Mouse (Mus musculus) brain, embryonic 14.5 days (tissue): Measurements from ENCODE around the gene Olfr582. TPM values are rescaled to one million over a fixed set of nuclear protein-coding genes. Genes with fewer than 3 reads are reported as not detected.

ENCODE experiments used
- DNase-seq: peaks from one replicate; pipeline ENCODE4 v3.0.0-alpha.2; 2011; ENCODE audit warnings: low read depth
- CTCF ChIP-seq: fragments of 200-500 bp; IDR thresholded peaks from 2 replicates; pipeline ENCODE4 v1.5.1; 2012; ENCODE audit warnings: inconsistent platforms, mild to moderate bottlenecking, moderate library complexity, borderline replicate concordance; ENCODE audit not compliant: insufficient read depth, insufficient read length; ENCODE audit errors: extremely low read depth
- POLR2A ChIP-seq: fragments of 200-500 bp; IDR thresholded peaks from 2 replicates; pipeline ENCODE4 v1.6.1; 2012; ENCODE audit warnings: mild to moderate bottlenecking, inconsistent platforms, borderline replicate concordance; ENCODE audit not compliant: poor library complexity, insufficient read depth, insufficient read length, severe bottlenecking; ENCODE audit errors: extremely low read depth
- polyA plus RNA-seq: library from polyadenylated mRNA; depleted of rRNA; stranded (reverse); fragments of >200 nt; gene quantifications from 2 replicates; pipeline ENCODE4 v1.2.3, GENCODE M21; 2012; rRNA removed

Olfr582 gene
- polyA plus RNA-seq: not detected in 2 replicates

DNA sequence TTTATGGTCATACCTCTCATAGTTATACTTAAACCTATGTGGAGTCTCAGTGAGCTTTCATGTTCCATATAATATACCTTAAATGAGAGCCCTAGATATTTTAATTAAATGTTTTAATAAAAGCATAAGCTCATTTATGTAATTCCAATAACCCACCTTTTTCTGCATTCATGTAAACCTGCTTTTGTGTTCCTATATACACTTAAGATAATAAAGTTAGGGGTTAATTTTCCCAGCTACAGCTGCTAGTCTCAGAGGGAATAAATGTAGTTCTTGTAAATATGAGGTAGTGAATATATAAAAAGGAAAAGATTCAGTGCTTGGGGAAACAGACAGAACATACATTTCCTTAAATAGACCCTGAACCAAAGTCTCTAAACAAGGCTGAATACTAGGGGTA lies at the start of gene Olfr582:
Gene Olfr582 (plus strand): TSS at position 301 of the 400 bp plus-strand sequence.
- TF ChIP-seq CTCF: no peak
- no peak for TF ChIP-seq POLR2A
- DNase-seq: no peak

DNA sequence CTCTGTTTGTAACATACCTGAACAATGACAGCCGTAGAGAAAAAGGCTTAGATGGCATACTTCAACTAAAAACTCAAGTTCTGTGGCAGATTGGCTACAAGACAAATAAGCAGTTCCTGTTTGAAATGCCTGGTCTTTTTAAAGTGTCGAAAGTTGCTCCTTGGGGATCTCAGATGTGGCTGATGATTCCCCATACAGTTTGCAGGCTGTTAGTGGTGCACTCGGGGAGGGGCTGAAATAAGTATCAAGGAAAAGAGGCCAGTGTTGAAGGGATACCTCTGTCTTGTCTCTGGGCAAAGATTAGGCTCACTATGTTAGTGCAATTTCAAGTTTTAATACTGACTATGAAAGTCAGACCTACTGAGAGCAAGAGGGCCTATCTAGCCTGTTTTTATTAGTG lies 48.6 kb upstream of the Olfr582 start, which contains the start of gene Olfr578:
Gene Olfr578 (minus strand): TSS at position 101 of the 400 bp plus-strand sequence.
- TF ChIP-seq CTCF (no peak), POLR2A (no peak)

DNA sequence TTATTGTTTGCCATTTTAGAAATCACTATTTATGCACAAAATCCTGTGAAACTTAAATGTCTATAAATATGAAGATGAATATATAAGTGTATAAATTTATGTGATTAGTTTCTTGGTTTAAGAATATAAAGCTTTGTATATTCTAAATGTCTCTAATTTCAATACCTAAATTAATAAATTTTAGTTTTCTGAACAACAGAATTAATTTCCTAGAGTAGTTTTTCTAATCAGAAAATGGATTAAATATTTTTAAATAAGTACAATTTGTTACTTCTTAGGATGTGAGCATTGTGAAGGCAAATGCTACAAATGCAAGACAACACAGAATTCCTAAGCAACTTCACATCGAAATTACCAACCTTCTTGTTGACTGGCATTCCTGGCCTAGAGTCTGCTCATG lies 13.2 kb downstream of the Olfr582 start, which contains the start of gene Olfr583:
Gene Olfr583 (plus strand): TSS at position 301 of the 400 bp plus-strand sequence.
- TF ChIP-seq CTCF (no peak), POLR2A (no peak)
- DNase-seq: no peak

More for the DNA sequence above, 48.6 kb upstream of the Olfr582 start, which contains the start of gene Olfr578:
- DNase-seq: no peak

DNA sequence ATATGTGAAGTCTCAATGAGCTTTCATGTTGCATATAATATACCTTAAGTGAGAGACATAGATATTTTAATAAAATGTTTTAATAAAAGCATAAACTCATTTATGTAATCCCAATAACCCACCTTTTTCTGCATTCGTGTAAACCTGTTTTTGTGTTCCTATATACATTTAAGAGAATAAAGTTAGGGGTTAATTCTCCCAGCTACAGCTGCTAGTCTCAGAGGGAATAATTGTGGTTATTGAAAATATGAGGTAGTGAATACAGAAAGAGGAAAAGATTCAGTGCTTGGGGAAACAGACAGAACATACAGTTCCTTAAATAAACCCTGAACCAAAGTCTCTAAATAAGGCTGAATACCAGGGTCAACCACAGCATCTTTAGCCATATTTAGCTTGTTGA lies 43.8 kb downstream of the Olfr582 start, which contains the start of gene Olfr584:
Gene Olfr584 (plus strand): TSS at position 301 of the 400 bp plus-strand sequence.
- DNase-seq: no peak

More for the DNA sequence above, 43.8 kb downstream of the Olfr582 start, which contains the start of gene Olfr584:
- TF ChIP-seq CTCF: no peak
- TF ChIP-seq POLR2A: no peak

Other genes with a start within 250 kb of the Olfr582 start
- gene Olfr564, start 234.5 kb upstream of the Olfr582 start, polyA plus RNA-seq: not detected in 2 replicates
- not detected in 2 replicates for gene Olfr566, start 179.3 kb upstream of the Olfr582 start, polyA plus RNA-seq
- gene Olfr568, start 160.9 kb upstream of the Olfr582 start, polyA plus RNA-seq: not detected in 2 replicates
- gene Olfr569, start 147.1 kb upstream of the Olfr582 start, polyA plus RNA-seq: not detected in 2 replicates
- gene Olfr570, start 143.4 kb upstream of the Olfr582 start, polyA plus RNA-seq: not detected in 2 replicates
- not detected in 2 replicates for gene Olfr571, start 120.5 kb upstream of the Olfr582 start, polyA plus RNA-seq
- gene Olfr572, start 113.6 kb upstream of the Olfr582 start, polyA plus RNA-seq: not detected in 2 replicates
- not detected in 2 replicates for gene Olfr573-ps1, start 95.4 kb upstream of the Olfr582 start, polyA plus RNA-seq
- gene Olfr574, start 89.6 kb upstream of the Olfr582 start, polyA plus RNA-seq: 0.08 TPM in 1 of 2 replicates, not detected in the other
- not detected in 2 replicates for gene Olfr575, start 79.2 kb upstream of the Olfr582 start, polyA plus RNA-seq
- not detected in 2 replicates for gene Olfr576, start 75.4 kb upstream of the Olfr582 start, polyA plus RNA-seq
- gene Olfr577, start 62.1 kb upstream of the Olfr582 start, polyA plus RNA-seq: not detected in 2 replicates
- gene Olfr578, start 48.7 kb upstream of the Olfr582 start, polyA plus RNA-seq: not detected in 2 replicates
- gene Olfr583, start 13.3 kb downstream of the Olfr582 start, polyA plus RNA-seq: not detected in 2 replicates
- gene Olfr584, start 43.9 kb downstream of the Olfr582 start, polyA plus RNA-seq: not detected in 2 replicates
- not detected in 2 replicates for gene Olfr585, start 59.7 kb downstream of the Olfr582 start, polyA plus RNA-seq
- not detected in 2 replicates for gene Olfr586, start 87.6 kb downstream of the Olfr582 start, polyA plus RNA-seq
- gene Olfr588-ps1, start 102.9 kb downstream of the Olfr582 start, polyA plus RNA-seq: not detected in 2 replicates
- not detected in 2 replicates for gene Olfr589, start 118.3 kb downstream of the Olfr582 start, polyA plus RNA-seq
- not detected in 2 replicates for gene Olfr591, start 140.3 kb downstream of the Olfr582 start, polyA plus RNA-seq
- not detected in 2 replicates for gene Olfr592, start 146.8 kb downstream of the Olfr582 start, polyA plus RNA-seq
- gene Olfr593, start 173.8 kb downstream of the Olfr582 start, polyA plus RNA-seq: not detected in 2 replicates
- not detected in 2 replicates for gene Olfr594, start 179.0 kb downstream of the Olfr582 start, polyA plus RNA-seq
- gene Usp17ld, start 214.5 kb downstream of the Olfr582 start, polyA plus RNA-seq: not detected in 2 replicates